Mouse (Mus musculus): ENCODE measurements around the gene Higd1a. TPM values are rescaled to one million over a fixed set of nuclear protein-coding genes. Genes with fewer than 3 reads are reported as not detected.

Gene Higd1a
- polyA plus RNA-seq, 1 experiment from 2014 or later = 116 TPM

Other genes starting within 250 kb of the Higd1a start
- not detected in 2 replicates for gene Lyzl4, start 216.3 kb downstream of the Higd1a start, polyA plus RNA-seq (2015; fragmentation: Nextera tagmentation; extraction: Ambion mirVana)
- 0.65 and 1.1 TPM in 2 replicates for gene Vipr1, start 215.6 kb downstream of the Higd1a start, polyA plus RNA-seq (2015; fragmentation: Nextera tagmentation; extraction: Ambion mirVana)
- gene Sec22c, start 152.9 kb downstream of the Higd1a start, polyA plus RNA-seq (2015; fragmentation: Nextera tagmentation; extraction: Ambion mirVana) = 37.9 and 40.0 TPM in 2 replicates
- 133 and 142 TPM in 2 replicates for gene Ss18l2, start 148.0 kb downstream of the Higd1a start, polyA plus RNA-seq (2015; fragmentation: Nextera tagmentation; extraction: Ambion mirVana)
- gene Nktr, start 139.2 kb downstream of the Higd1a start, polyA plus RNA-seq (2015; fragmentation: Nextera tagmentation; extraction: Ambion mirVana) = 59.1 and 60.4 TPM in 2 replicates
- 16.4 and 20.4 TPM in 2 replicates for gene Zfp651, start 99.0 kb downstream of the Higd1a start, polyA plus RNA-seq (2015; fragmentation: Nextera tagmentation; extraction: Ambion mirVana)
- gene Klhl40, start 80.8 kb downstream of the Higd1a start, polyA plus RNA-seq (2015; fragmentation: Nextera tagmentation; extraction: Ambion mirVana) = 0.80 and 1.1 TPM in 2 replicates
- gene Hhatl, start 65.9 kb downstream of the Higd1a start, polyA plus RNA-seq (2015; fragmentation: Nextera tagmentation; extraction: Ambion mirVana) = not detected in 2 replicates
- 2.8 and 4.2 TPM in 2 replicates for gene Ccdc13, start 18.9 kb downstream of the Higd1a start, polyA plus RNA-seq (2015; fragmentation: Nextera tagmentation; extraction: Ambion mirVana)
- 2.6 and 3.0 TPM in 2 replicates for gene Ackr2, start 40.0 kb upstream of the Higd1a start, polyA plus RNA-seq (2015; fragmentation: Nextera tagmentation; extraction: Ambion mirVana)
- gene Cyp8b1, start 57.9 kb upstream of the Higd1a start, polyA plus RNA-seq (2015; fragmentation: Nextera tagmentation; extraction: Ambion mirVana) = not detected in 2 replicates
- gene Fam198a, start 92.6 kb upstream of the Higd1a start, polyA plus RNA-seq (2015; fragmentation: Nextera tagmentation; extraction: Ambion mirVana) = 1.6 and 1.8 TPM in 2 replicates
- 28.3 and 32.5 TPM in 2 replicates for gene Pomgnt2, start 138.7 kb upstream of the Higd1a start, polyA plus RNA-seq (2015; fragmentation: Nextera tagmentation; extraction: Ambion mirVana)

Data from forebrain, embryonic 16.5 days (tissue).